Mouse (Mus musculus) 3T3-L1 (cell line): ENCODE data around the gene Megf9.

Experiments
- DNase-seq: peaks from one replicate; pipeline ENCODE4 v3.0.0-alpha.2; 2015; ENCODE audit warnings: low read depth, low spot score

The Megf9 gene

GRCm38 (mm10) chr4:70523346-70523745 lies 11.4 kb downstream of the Megf9 start:
- DNase-seq, result no peak

GRCm38 (mm10) chr4:70521506-70522292 lies 13.1 kb downstream of the Megf9 start:
- DNase-seq, result no peak

GRCm38 (mm10) chr4:70517646-70518045 lies 17.1 kb downstream of the Megf9 start:
- DNase-seq, result no peak

GRCm38 (mm10) chr4:70516289-70516688 lies 18.5 kb downstream of the Megf9 start:
- DNase-seq, result no peak

GRCm38 (mm10) chr4:70515514-70515913 lies 19.3 kb downstream of the Megf9 start:
- DNase-seq, result no peak

- no peak for DNase-seq
Observed at GRCm38 (mm10) chr4:70509987-70510386, 24.8 kb downstream of the Megf9 start.

- DNase-seq, result no peak
Observed at GRCm38 (mm10) chr4:70509565-70509964, 25.2 kb downstream of the Megf9 start.

GRCm38 (mm10) chr4:70508207-70508606 lies 26.6 kb downstream of the Megf9 start:
- no peak for DNase-seq

GRCm38 (mm10) chr4:70505951-70506350 lies 28.8 kb downstream of the Megf9 start:
- DNase-seq, result no peak

- no peak for DNase-seq
Observed at GRCm38 (mm10) chr4:70503827-70504226, 31.0 kb downstream of the Megf9 start.

- DNase-seq, result no peak
Observed at GRCm38 (mm10) chr4:70499285-70499684, 35.5 kb downstream of the Megf9 start.

GRCm38 (mm10) chr4:70496978-70497377 lies 37.8 kb downstream of the Megf9 start:
- DNase-seq, result no peak

- DNase-seq, result no peak
Observed at GRCm38 (mm10) chr4:70489792-70490191, 45.0 kb downstream of the Megf9 start.

GRCm38 (mm10) chr4:70488415-70488814 lies 46.4 kb downstream of the Megf9 start:
- no peak for DNase-seq

- no peak for DNase-seq
Observed at GRCm38 (mm10) chr4:70484134-70484533, 50.7 kb downstream of the Megf9 start.

- no peak for DNase-seq
Observed at GRCm38 (mm10) chr4:70481931-70482330, 52.9 kb downstream of the Megf9 start.

GRCm38 (mm10) chr4:70471398-70471797 lies 63.4 kb downstream of the Megf9 start:
- no peak for DNase-seq

GRCm38 (mm10) chr4:70465921-70466689 lies 68.7 kb downstream of the Megf9 start:
- no peak for DNase-seq

GRCm38 (mm10) chr4:70463302-70463701 lies 71.5 kb downstream of the Megf9 start:
- no peak for DNase-seq

GRCm38 (mm10) chr4:70461416-70461815 lies 73.4 kb downstream of the Megf9 start:
- DNase-seq, result no peak

- no peak for DNase-seq
Observed at GRCm38 (mm10) chr4:70452161-70452560, 82.6 kb downstream of the Megf9 start.

GRCm38 (mm10) chr4:70451750-70452149 lies 83.0 kb downstream of the Megf9 start:
- DNase-seq, result peak; percentile 75

- DNase-seq, result peak; percentile 12
Observed at GRCm38 (mm10) chr4:70449668-70450067, 85.1 kb downstream of the Megf9 start.
